Mouse (Mus musculus): ENCODE data around the gene Actr3b. TPM values are rescaled to one million over a fixed set of nuclear protein-coding genes. Genes with fewer than 3 reads are reported as not detected.

Actr3b gene
- polyA plus RNA-seq, 1 experiment from 2014 or later, result 37.8 TPM

DNA sequence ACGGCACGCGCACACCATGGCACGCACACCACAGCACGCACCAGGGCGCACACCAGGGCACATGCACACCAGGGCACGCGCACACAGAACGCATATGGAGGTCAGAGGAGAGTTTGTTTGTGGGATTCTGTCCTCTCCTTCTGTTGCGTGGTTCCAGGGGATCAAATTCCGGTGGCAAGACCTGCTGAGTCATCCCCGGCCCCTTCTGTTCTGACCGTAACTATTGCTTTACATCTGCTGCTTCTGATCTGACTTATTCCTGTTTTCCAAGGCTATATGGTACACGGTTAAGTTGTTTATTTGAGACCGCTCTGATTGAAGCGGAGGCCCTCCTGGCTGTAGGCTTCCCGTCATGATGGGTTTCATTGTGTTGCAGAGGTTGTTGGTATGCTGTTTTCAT, 9.2 kb downstream of the Actr3b start:
- Histone ChIP-seq H3K36me3 (replicated peaks; ENCODE audit: control insufficient read depth, insufficient read depth) (no peaks in the 10 kb centered on the region), H3K4me3 (replicated peaks; ENCODE audit: low read length) (no peak overlapping the region), H3K4me2 (replicated peaks) (peak overlapping the region; percentile 12; the same call in 1 of the 2 replicates), H3K27me3 (ENCODE audit: control insufficient read depth, insufficient read depth, low read length) (no peaks in the 10 kb centered on the region), H3K4me1 (replicated peaks; ENCODE audit: control insufficient read depth, insufficient read depth, low read length) (no peaks in the 10 kb centered on the region), H3K27ac (no peak overlapping the region), H3K9ac (no peak overlapping the region), H3K9me3 (ENCODE audit: control insufficient read depth, low read length) (0 out of 2 replicates have a peak, but pooled peaks cover 14% of the 10 kb centered on the region)
- DNase-seq (ENCODE audit: low spot score) (no peak), ATAC-seq (ENCODE audit: low FRiP score) (no peak)
- WGBS, result 80% methylated on average over 17 of the region's 17 CpGs

DNA sequence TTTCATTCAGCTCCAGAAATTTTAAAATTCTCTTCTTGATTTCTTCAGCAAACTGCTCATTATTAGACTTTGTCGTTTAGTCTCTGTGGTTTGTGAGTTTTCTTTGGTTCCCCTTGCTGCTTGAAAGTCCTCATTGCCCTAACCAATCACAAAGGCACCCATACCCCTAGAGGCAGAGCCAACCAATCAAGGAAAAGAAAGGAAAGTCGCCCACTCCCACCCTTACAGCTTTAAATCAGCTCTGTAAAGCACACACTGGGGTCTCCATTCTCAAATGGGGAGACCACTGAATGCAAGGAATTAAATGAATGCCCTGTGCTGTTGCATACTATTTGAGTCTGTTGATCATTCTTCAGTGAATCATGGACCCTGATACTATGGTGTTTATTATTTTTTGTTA, 9.6 kb downstream of the Actr3b start:
- Histone ChIP-seq H3K36me3 (replicated peaks; ENCODE audit: control insufficient read depth, insufficient read depth) (no peaks in the 10 kb centered on the region), H3K27me3 (ENCODE audit: control insufficient read depth, insufficient read depth, low read length) (no peaks in the 10 kb centered on the region), H3K9ac (no peak overlapping the region), H3K4me1 (replicated peaks; ENCODE audit: control insufficient read depth, insufficient read depth, low read length) (no peaks in the 10 kb centered on the region), H3K4me2 (replicated peaks) (peak overlapping the region; percentile 12; the same call in 1 of the 2 replicates), H3K27ac (no peak overlapping the region), H3K9me3 (ENCODE audit: control insufficient read depth, low read length) (0 out of 2 replicates have a peak, but pooled peaks cover 14% of the 10 kb centered on the region), H3K4me3 (replicated peaks; ENCODE audit: low read length) (no peak overlapping the region)
- ATAC-seq (ENCODE audit: low FRiP score) (no peak), DNase-seq (ENCODE audit: low spot score) (no peak)
- 45% methylated on average over 2 of the region's 2 CpGs for WGBS

DNA sequence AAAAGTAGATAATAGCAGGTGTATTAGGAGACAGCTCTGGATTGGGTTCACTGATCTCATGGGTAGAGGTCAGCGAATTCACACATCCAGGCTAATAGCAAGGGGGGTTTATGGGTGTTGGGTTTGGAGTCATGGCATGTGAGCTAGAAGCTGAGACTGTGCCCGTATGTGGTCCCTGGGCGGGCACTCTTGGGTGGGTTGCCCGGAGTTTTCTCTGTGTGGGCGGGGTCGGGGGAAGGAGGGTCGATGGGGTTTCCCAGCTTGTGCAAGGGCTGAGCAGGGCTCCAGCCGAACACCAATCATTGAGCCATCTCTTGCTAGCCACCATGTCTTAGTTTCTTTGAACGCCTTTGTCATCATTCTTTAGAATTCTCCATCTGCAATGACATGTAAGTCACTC, 12.7 kb downstream of the Actr3b start:
- ATAC-seq (ENCODE audit: low FRiP score) (no peak), DNase-seq (ENCODE audit: low spot score) (no peak)
- H3K27me3 ChIP-seq (ENCODE audit: control insufficient read depth, insufficient read depth, low read length), result no peaks in the 10 kb centered on the region
- 94% methylated on average over 9 of the region's 9 CpGs for WGBS
- H3K4me3 ChIP-seq (replicated peaks; ENCODE audit: low read length), result no peak overlapping the region
- no peaks in the 10 kb centered on the region for H3K36me3 ChIP-seq (replicated peaks; ENCODE audit: control insufficient read depth, insufficient read depth)
- no peak overlapping the region for H3K4me2 ChIP-seq (replicated peaks)
- H3K27ac ChIP-seq, result no peak overlapping the region
- H3K4me1 ChIP-seq (replicated peaks; ENCODE audit: control insufficient read depth, insufficient read depth, low read length), result no peaks in the 10 kb centered on the region
- no peak overlapping the region for H3K9ac ChIP-seq
- H3K9me3 ChIP-seq (ENCODE audit: control insufficient read depth, low read length), result 0 out of 2 replicates have a peak, but pooled peaks cover 14% of the 10 kb centered on the region

DNA sequence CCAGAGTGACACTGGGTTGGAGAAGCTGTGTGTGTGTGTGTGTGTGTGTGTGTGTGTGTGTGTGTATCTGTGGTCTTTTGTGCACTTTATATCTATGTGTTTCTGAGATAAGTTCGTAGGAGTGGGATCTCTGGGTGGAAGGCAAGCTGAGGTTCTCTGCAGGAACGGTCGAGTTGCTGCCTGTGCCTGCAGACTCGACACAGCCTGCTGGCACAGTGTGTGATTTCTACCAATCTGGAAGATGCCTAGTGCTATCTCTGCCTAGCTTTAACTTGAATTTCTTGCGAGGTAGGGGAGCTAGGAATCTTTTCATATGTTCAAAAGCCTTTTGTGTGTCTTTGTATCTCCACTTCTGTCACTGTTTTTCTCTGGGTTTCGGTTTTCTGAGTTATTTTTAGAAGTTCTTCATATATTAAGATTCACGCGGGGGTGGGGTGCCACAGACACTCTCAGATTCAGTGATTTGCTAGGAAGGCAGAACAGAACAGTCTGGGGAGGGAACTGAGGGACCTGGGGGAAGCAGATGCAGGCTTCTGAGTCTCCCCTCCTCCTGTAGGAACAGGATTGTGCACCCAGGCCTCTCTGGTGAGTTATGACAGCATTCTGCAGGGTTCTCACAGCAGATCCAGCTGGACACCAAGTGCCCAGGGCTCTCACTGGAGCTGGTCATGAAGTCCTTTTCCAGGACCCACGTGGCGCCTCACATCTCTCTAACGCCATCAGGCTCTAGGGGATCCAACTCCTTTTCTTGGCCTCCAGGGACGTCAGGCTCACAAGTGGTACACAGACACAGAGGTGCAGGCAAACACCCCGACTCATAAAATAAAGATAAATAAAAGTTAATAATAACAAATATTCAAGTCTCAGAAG, 14.4 kb downstream of the Actr3b start:
- no peak for DNase-seq (ENCODE audit: low spot score)
- H3K4me2 ChIP-seq (replicated peaks), result no peak overlapping the region
- no peak for ATAC-seq (ENCODE audit: low FRiP score)
- no peaks in the 10 kb centered on the region for H3K27me3 ChIP-seq (ENCODE audit: control insufficient read depth, insufficient read depth, low read length)
- no peaks in the 10 kb centered on the region for H3K4me1 ChIP-seq (replicated peaks; ENCODE audit: control insufficient read depth, insufficient read depth, low read length)
- no peak overlapping the region for H3K27ac ChIP-seq
- no peak overlapping the region for H3K4me3 ChIP-seq (replicated peaks; ENCODE audit: low read length)
- H3K9me3 ChIP-seq (ENCODE audit: control insufficient read depth, low read length), result 0 out of 2 replicates have a peak, but pooled peaks cover 14% of the 10 kb centered on the region
- H3K36me3 ChIP-seq (replicated peaks; ENCODE audit: control insufficient read depth, insufficient read depth), result no peaks in the 10 kb centered on the region
- no peak overlapping the region for H3K9ac ChIP-seq
- WGBS, result 81% methylated on average over 13 of the region's 13 CpGs

DNA sequence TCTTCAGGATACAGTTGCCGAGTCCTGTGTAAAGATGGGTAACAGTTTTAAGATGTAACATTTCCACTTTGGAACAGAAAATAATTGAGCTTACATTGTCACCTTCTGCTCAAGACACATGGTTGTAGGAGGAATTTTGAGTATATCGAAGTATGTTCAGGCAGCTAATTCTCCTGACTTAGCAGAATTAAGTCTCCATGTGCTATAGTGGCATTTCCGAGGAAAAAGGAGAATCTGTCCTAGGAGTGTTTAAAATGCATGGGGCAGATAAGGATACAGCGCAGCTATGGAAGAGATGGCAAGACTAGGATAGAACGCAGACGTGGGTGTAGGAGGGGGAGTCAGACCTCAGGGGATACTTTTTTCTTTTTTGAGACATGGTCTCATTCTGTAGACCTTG, 31.8 kb downstream of the Actr3b start:
- DNase-seq (ENCODE audit: low spot score) (no peak), ATAC-seq (ENCODE audit: low FRiP score) (no peak)
- Histone ChIP-seq H3K4me1 (replicated peaks; ENCODE audit: control insufficient read depth, insufficient read depth, low read length) (no peaks in the 10 kb centered on the region), H3K27me3 (ENCODE audit: control insufficient read depth, insufficient read depth, low read length) (no peaks in the 10 kb centered on the region), H3K9ac (no peak overlapping the region), H3K36me3 (replicated peaks; ENCODE audit: control insufficient read depth, insufficient read depth) (no peaks in the 10 kb centered on the region), H3K9me3 (ENCODE audit: control insufficient read depth, low read length) (no peaks in the 10 kb centered on the region), H3K4me2 (replicated peaks) (no peak overlapping the region), H3K4me3 (replicated peaks; ENCODE audit: low read length) (no peak overlapping the region), H3K27ac (no peak overlapping the region)
- WGBS, result 88% methylated on average over 6 of the region's 6 CpGs

DNA sequence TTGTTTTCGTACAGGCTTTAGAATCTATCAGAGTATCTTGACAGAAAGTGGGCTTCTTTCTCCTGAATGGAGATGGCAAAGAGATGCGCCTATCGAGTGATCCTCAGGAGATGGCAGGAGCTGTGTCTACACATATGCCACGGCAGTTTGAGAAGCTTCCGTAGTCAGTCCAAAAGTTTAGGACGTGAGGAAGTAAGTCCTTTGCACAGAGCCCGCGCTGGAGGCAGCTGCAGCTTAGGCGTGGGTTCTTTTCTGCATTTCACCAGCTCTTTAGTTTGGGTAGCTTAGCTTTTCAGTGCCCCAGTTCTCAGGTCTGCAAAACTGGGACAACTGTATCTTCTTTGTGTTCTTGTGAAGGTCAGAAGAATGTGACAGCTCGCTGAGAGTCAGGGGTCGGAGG, 38.0 kb downstream of the Actr3b start:
- 91% methylated on average over 11 of the region's 11 CpGs for WGBS
- no peak overlapping the region for H3K27ac ChIP-seq
- no peaks in the 10 kb centered on the region for H3K36me3 ChIP-seq (replicated peaks; ENCODE audit: control insufficient read depth, insufficient read depth)
- H3K4me3 ChIP-seq (replicated peaks; ENCODE audit: low read length), result no peak overlapping the region
- no peaks in the 10 kb centered on the region for H3K27me3 ChIP-seq (ENCODE audit: control insufficient read depth, insufficient read depth, low read length)
- DNase-seq (ENCODE audit: low spot score) (no peak), ATAC-seq (ENCODE audit: low FRiP score) (no peak)
- H3K9me3 ChIP-seq (ENCODE audit: control insufficient read depth, low read length), result no peaks in the 10 kb centered on the region
- no peak overlapping the region for H3K4me2 ChIP-seq (replicated peaks)
- H3K9ac ChIP-seq, result no peak overlapping the region
- no peaks in the 10 kb centered on the region for H3K4me1 ChIP-seq (replicated peaks; ENCODE audit: control insufficient read depth, insufficient read depth, low read length)

DNA sequence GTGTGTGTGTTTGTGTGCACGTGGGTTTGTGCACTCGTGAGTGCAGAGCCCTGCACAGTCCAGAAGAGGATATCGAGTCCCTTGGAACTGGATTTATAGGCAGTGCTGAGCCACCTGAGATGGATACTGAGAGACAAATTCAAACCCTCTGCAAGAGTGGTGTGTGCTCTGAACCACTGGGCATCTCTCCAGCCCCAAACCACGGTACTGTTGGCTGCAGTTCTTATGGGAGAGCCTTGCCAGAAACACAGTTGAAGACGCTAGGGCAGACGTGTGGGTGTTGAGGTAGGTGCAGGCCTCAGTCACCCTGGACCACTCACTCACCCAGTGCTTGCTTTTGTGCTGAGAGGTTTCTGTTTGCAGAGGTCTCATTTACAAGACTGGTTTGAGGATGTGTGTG, 41.1 kb downstream of the Actr3b start:
- Histone ChIP-seq H3K9me3 (ENCODE audit: control insufficient read depth, low read length) (no peaks in the 10 kb centered on the region), H3K4me3 (replicated peaks; ENCODE audit: low read length) (no peak overlapping the region), H3K27ac (no peak overlapping the region), H3K27me3 (ENCODE audit: control insufficient read depth, insufficient read depth, low read length) (no peaks in the 10 kb centered on the region), H3K9ac (no peak overlapping the region), H3K36me3 (replicated peaks; ENCODE audit: control insufficient read depth, insufficient read depth) (no peaks in the 10 kb centered on the region), H3K4me1 (replicated peaks; ENCODE audit: control insufficient read depth, insufficient read depth, low read length) (no peaks in the 10 kb centered on the region), H3K4me2 (replicated peaks) (no peak overlapping the region)
- no peak for ATAC-seq (ENCODE audit: low FRiP score)
- no peak for DNase-seq (ENCODE audit: low spot score)
- 74% methylated on average over 6 of the region's 6 CpGs for WGBS

DNA sequence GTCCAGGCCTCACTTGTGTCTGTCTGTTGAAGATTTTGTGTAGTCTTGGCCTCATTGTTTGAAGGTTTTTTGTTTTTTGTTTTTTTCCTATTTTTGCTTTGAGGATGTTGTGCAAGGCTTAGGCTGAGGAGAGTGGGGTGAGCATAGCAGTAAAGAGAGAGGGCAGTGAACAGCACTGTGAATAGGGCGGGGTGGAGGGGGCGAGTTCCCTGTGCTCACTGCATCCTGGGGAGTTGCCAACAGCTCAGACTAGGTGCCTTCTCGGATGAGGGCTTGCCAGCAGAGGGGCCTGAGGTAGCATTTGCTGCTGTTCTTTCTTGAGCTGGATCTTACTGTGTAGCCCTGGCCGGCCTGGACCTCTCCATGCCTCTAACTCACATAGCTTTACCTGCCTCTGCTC, 41.9 kb downstream of the Actr3b start:
- Histone ChIP-seq H3K9ac (no peak overlapping the region), H3K4me1 (replicated peaks; ENCODE audit: control insufficient read depth, insufficient read depth, low read length) (no peaks in the 10 kb centered on the region), H3K27ac (no peak overlapping the region), H3K27me3 (ENCODE audit: control insufficient read depth, insufficient read depth, low read length) (no peaks in the 10 kb centered on the region), H3K4me3 (replicated peaks; ENCODE audit: low read length) (no peak overlapping the region), H3K9me3 (ENCODE audit: control insufficient read depth, low read length) (no peaks in the 10 kb centered on the region), H3K36me3 (replicated peaks; ENCODE audit: control insufficient read depth, insufficient read depth) (no peaks in the 10 kb centered on the region), H3K4me2 (replicated peaks) (no peak overlapping the region)
- WGBS, result 60% methylated on average over 4 of the region's 4 CpGs
- no peak for DNase-seq (ENCODE audit: low spot score)
- ATAC-seq (ENCODE audit: low FRiP score), result no peak

DNA sequence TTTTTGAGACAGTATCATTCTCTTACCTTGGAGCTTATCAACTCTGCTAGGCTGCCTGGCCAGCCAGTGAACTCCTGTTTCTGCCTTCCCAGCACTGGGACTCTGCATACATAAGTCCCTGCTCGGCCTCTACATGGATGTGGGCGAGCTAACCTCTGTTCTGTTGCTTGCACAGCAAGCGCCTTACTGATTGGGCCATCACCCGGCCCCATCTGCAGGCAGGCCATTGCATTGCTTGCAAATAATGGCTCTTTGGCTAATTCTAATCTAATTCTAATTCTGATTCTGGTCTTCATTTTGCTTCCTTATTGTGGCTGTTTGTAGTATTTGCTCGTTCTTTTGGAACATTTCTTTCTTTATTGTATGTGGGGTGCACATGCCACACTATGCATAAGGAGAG, 44.8 kb downstream of the Actr3b start:
- H3K9ac ChIP-seq, result no peak overlapping the region
- H3K27ac ChIP-seq, result no peak overlapping the region
- H3K4me3 ChIP-seq (replicated peaks; ENCODE audit: low read length), result no peak overlapping the region
- no peaks in the 10 kb centered on the region for H3K9me3 ChIP-seq (ENCODE audit: control insufficient read depth, low read length)
- DNase-seq (ENCODE audit: low spot score) (no peak), ATAC-seq (ENCODE audit: low FRiP score) (no peak)
- H3K4me1 ChIP-seq (replicated peaks; ENCODE audit: control insufficient read depth, insufficient read depth, low read length), result no peaks in the 10 kb centered on the region
- H3K36me3 ChIP-seq (replicated peaks; ENCODE audit: control insufficient read depth, insufficient read depth), result no peaks in the 10 kb centered on the region
- 77% methylated on average over 5 of the region's 5 CpGs for WGBS
- H3K4me2 ChIP-seq (replicated peaks), result no peak overlapping the region
- H3K27me3 ChIP-seq (ENCODE audit: control insufficient read depth, insufficient read depth, low read length), result no peaks in the 10 kb centered on the region

Data from hindbrain, embryonic 14.5 days (tissue).